Mouse (Mus musculus) kidney, embryonic 16.5 days (tissue): Measurements from ENCODE around the gene Pmp22. TPM values are rescaled to one million over a fixed set of nuclear protein-coding genes. Genes with fewer than 3 reads are reported as not detected.

Source experiments
- ATAC-seq: fragments of 200-750 bp; cut with Nextera tagmentation; 2 replicates; pipeline ENCODE4 v1.8.0; 2017; ENCODE audit warnings: moderate TSS enrichment; ENCODE audit not compliant: low FRiP score, low TSS enrichment
- H3K27ac ChIP-seq: fragments of 300-500 bp; sonication (generic); 2 replicates; pipeline ENCODE4 v1.5.1; 2014; ENCODE audit warnings: low read length
- H3K27me3 ChIP-seq: fragments of 300-500 bp; sonication (generic); 2 replicates; pipeline ENCODE4 v1.6.1; 2014; ENCODE audit warnings: low read length, control low read depth, mixed read lengths; ENCODE audit not compliant: insufficient read depth
- H3K36me3 ChIP-seq: fragments of 300-500 bp; sonication (generic); 2 replicates; pipeline ENCODE4 v1.6.1; 2014; ENCODE audit warnings: low read length, control low read depth, mixed read lengths; ENCODE audit not compliant: insufficient read depth
- H3K4me1 ChIP-seq: fragments of 300-500 bp; sonication (generic); 2 replicates; pipeline ENCODE4 v1.6.1; 2014; ENCODE audit warnings: low read length, control low read depth, mixed read lengths; ENCODE audit not compliant: insufficient read depth
- H3K4me2 ChIP-seq: fragments of 300-500 bp; sonication (generic); replicated peaks from 2 replicates; pipeline ENCODE4 v1.6.1; 2014; ENCODE audit warnings: low read depth, low read length
- H3K4me3 ChIP-seq: fragments of 300-500 bp; sonication (generic); 2 replicates; pipeline ENCODE4 v1.5.1; 2014; ENCODE audit warnings: mild to moderate bottlenecking, low read length
- H3K9ac ChIP-seq: fragments of 300-500 bp; sonication (generic); replicated peaks from 2 replicates; pipeline ENCODE4 v1.6.1; 2014; ENCODE audit warnings: low read length
- H3K9me3 ChIP-seq: fragments of 300-500 bp; sonication (generic); 2 replicates; pipeline ENCODE4 v1.6.1; 2016; ENCODE audit warnings: low read length, control low read depth
- WGBS: fragments of 180-500 bp; shearing (Covaris S2); extraction: QIAGEN DNeasy Blood & Tissue Kit; methylation state at CpG from one replicate; pipeline ENCODE4 v1.1.7; 2014; 5-methylcytosine and 5-hydroxymethylcytosine counted together
- polyA plus RNA-seq: library from polyadenylated mRNA; unstranded; fragments of >200 nt; fragmentation: Nextera tagmentation; extraction: Ambion mirVana; gene quantifications from 2 replicates; pipeline ENCODE4 v1.2.1, GENCODE M21; 2015

Gene Pmp22
- polyA plus RNA-seq, 1 experiment from 2014 or later = 130 TPM

- Histone ChIP-seq H3K4me2 (no peak overlapping the region), H3K9ac (no peak overlapping the region), H3K27me3 (no peaks in the 10 kb centered on the region), H3K36me3 (peaks cover 6% of the 10 kb centered on the region; the same call in 1 of the 2 replicates), H3K4me1 (peaks cover 2% of the 10 kb centered on the region; the same call in 1 of the 2 replicates), H3K9me3 (no peaks in the 10 kb centered on the region), H3K4me3 (no peak overlapping the region), H3K27ac (no peak overlapping the region)
- 64% methylated on average over 8 of the region's 8 CpGs for WGBS
- no peak for ATAC-seq
Measured at GRCm38 (mm10) chr11:63143486-63143885, 14.7 kb downstream of the Pmp22 start.

- Histone ChIP-seq H3K4me3 (no peak overlapping the region), H3K27me3 (no peaks in the 10 kb centered on the region), H3K27ac (no peak overlapping the region), H3K4me2 (no peak overlapping the region), H3K36me3 (peaks cover 4% of the 10 kb centered on the region; the same call in 1 of the 2 replicates), H3K9ac (no peak overlapping the region), H3K9me3 (no peaks in the 10 kb centered on the region), H3K4me1 (peaks cover 2% of the 10 kb centered on the region; the same call in 1 of the 2 replicates)
- ATAC-seq = no peak
- 60% methylated on average over 7 of the region's 7 CpGs for WGBS
Measured at GRCm38 (mm10) chr11:63146601-63147000, 17.8 kb downstream of the Pmp22 start.

GRCm38 (mm10) chr11:63148276-63148675, 19.5 kb downstream of the Pmp22 start:
- H3K9me3 ChIP-seq = no peaks in the 10 kb centered on the region
- H3K27ac ChIP-seq = no peak overlapping the region
- peaks cover 4% of the 10 kb centered on the region; the same call in 1 of the 2 replicates for H3K36me3 ChIP-seq
- no peak overlapping the region for H3K4me2 ChIP-seq
- H3K4me3 ChIP-seq = no peak overlapping the region
- no peaks in the 10 kb centered on the region; the same call in 1 of the 2 replicates for H3K4me1 ChIP-seq
- ATAC-seq = no peak
- 82% methylated on average over 3 of the region's 3 CpGs for WGBS
- H3K9ac ChIP-seq = no peak overlapping the region
- no peaks in the 10 kb centered on the region for H3K27me3 ChIP-seq

- no peak overlapping the region for H3K9ac ChIP-seq
- H3K36me3 ChIP-seq = peaks cover 7% of the 10 kb centered on the region
- no peaks in the 10 kb centered on the region for H3K9me3 ChIP-seq
- no peaks in the 10 kb centered on the region for H3K27me3 ChIP-seq
- H3K27ac ChIP-seq = no peak overlapping the region
- no peak overlapping the region for H3K4me3 ChIP-seq
- no peak overlapping the region for H3K4me2 ChIP-seq
- H3K4me1 ChIP-seq = no peaks in the 10 kb centered on the region
- 77% methylated on average over 5 of the region's 5 CpGs for WGBS
- ATAC-seq = no peak
Measured at GRCm38 (mm10) chr11:63151857-63152256, 23.1 kb downstream of the Pmp22 start.

- Histone ChIP-seq H3K36me3 (peaks cover 14% of the 10 kb centered on the region), H3K27ac (no peak overlapping the region), H3K4me3 (no peak overlapping the region), H3K27me3 (no peaks in the 10 kb centered on the region), H3K9me3 (no peaks in the 10 kb centered on the region), H3K4me2 (no peak overlapping the region), H3K4me1 (no peaks in the 10 kb centered on the region), H3K9ac (no peak overlapping the region)
- no peak for ATAC-seq
- WGBS = 78% methylated on average over 4 of the region's 4 CpGs
Measured at GRCm38 (mm10) chr11:63157117-63157516, 28.3 kb downstream of the Pmp22 start.

- H3K9me3 ChIP-seq = no peaks in the 10 kb centered on the region
- ATAC-seq = no peak
- no peak overlapping the region for H3K9ac ChIP-seq
- no peak overlapping the region for H3K4me2 ChIP-seq
- no peaks in the 10 kb centered on the region for H3K4me1 ChIP-seq
- H3K27me3 ChIP-seq = no peaks in the 10 kb centered on the region
- H3K4me3 ChIP-seq = no peak overlapping the region
- H3K27ac ChIP-seq = no peak overlapping the region
- H3K36me3 ChIP-seq = peaks cover 11% of the 10 kb centered on the region; the same call in 1 of the 2 replicates
Measured at GRCm38 (mm10) chr11:63160926-63161325, 32.1 kb downstream of the Pmp22 start.

- no peaks in the 10 kb centered on the region for H3K27me3 ChIP-seq
- H3K36me3 ChIP-seq = peaks cover 10% of the 10 kb centered on the region; the same call in 1 of the 2 replicates
- H3K4me3 ChIP-seq = no peak overlapping the region
- no peak overlapping the region for H3K27ac ChIP-seq
- ATAC-seq = no peak
- H3K9ac ChIP-seq = no peak overlapping the region
- 82% methylated on average over 2 of the region's 2 CpGs for WGBS
- no peaks in the 10 kb centered on the region for H3K9me3 ChIP-seq
- H3K4me1 ChIP-seq = no peaks in the 10 kb centered on the region
- H3K4me2 ChIP-seq = no peak overlapping the region
Measured at GRCm38 (mm10) chr11:63162806-63163205, 34.0 kb downstream of the Pmp22 start.

- Histone ChIP-seq H3K9ac (no peak overlapping the region), H3K9me3 (no peaks in the 10 kb centered on the region), H3K4me3 (no peak overlapping the region), H3K4me2 (no peak overlapping the region), H3K36me3 (peaks cover 5% of the 10 kb centered on the region; the same call in 1 of the 2 replicates), H3K27me3 (no peaks in the 10 kb centered on the region), H3K4me1 (peaks cover 1% of the 10 kb centered on the region; the same call in 1 of the 2 replicates), H3K27ac (no peak overlapping the region)
- ATAC-seq = no peak
- 84% methylated on average over 8 of the region's 8 CpGs for WGBS
Measured at GRCm38 (mm10) chr11:63163550-63163949, 34.8 kb downstream of the Pmp22 start.

GRCm38 (mm10) chr11:63163986-63164682, 35.4 kb downstream of the Pmp22 start:
- Histone ChIP-seq H3K4me3 (no peak overlapping the region), H3K9me3 (no peaks in the 10 kb centered on the region), H3K4me2 (no peak overlapping the region), H3K9ac (no peak overlapping the region), H3K27me3 (no peaks in the 10 kb centered on the region), H3K27ac (no peak overlapping the region), H3K4me1 (peaks cover 6% of the 10 kb centered on the region), H3K36me3 (peaks cover under 1% of the 10 kb centered on the region; the same call in 1 of the 2 replicates)
- ATAC-seq = no peak
- WGBS = 78% methylated on average over 6 of the region's 6 CpGs

GRCm38 (mm10) chr11:63164756-63165484, 36.1 kb downstream of the Pmp22 start:
- Histone ChIP-seq H3K9me3 (no peaks in the 10 kb centered on the region), H3K9ac (no peak overlapping the region), H3K27ac (no peak overlapping the region), H3K27me3 (no peaks in the 10 kb centered on the region), H3K4me3 (no peak overlapping the region), H3K36me3 (no peaks in the 10 kb centered on the region), H3K4me2 (no peak overlapping the region), H3K4me1 (peaks cover 11% of the 10 kb centered on the region)
- 54% methylated on average over 7 of the region's 7 CpGs for WGBS
- ATAC-seq = no peak
